Comparison of ENCODE assay signal across 14 mouse cellular contexts in the genomic region with DNA sequence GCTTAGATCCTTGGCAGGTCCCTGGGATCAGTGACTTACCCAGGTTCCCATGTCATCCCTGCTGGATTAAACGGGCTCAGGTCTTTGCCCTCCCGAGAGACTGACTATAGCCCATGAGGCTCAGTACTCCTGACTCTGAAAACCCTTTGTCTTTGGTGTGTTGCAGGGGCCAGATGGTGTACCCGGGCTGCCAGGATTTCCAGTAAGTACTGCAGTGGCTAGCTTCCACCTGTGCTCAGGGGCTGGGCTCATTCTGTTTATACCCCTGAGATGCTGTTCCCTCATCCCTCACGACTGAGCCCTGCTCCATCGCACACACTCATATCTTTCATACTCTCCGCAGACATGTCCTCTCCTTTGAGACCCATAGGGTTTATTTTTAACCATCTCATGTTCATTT.
DNase-seq lines count a peak whose midpoint lies in the region; ATAC-seq and TF ChIP-seq lines count a peak whose summit lies in the region.
"Had no signal": no experiment of that assay in that cellular context is flagged by ENCODE, and none has a peak within 500 bp of the region (broad histone marks: within the 10 kb centered on the region; RNA-seq: fewer than 3 reads in every experiment).

No protein-coding gene starts in this region.

- intact Hi-C loops in heart, adult 2 months (cut with DNase I): no loop called here

- TF ChIP-seq RAD21 in MEL (IDR thresholded peaks at IDR 0.05; ENCODE audit: low read depth, low read length): no peak

- TF ChIP-seq POLR2A in heart, adult 2 months (IDR thresholded peaks at IDR 0.05; ENCODE audit: insufficient read depth, low read depth, low read length): no peak
- TF ChIP-seq POLR2A in MEL (IDR thresholded peaks at IDR 0.05; ENCODE audit: control insufficient read depth in 1 of 2, insufficient read depth in 1 of 2, low read depth in 1 of 2, low read length in 2 of 2, poor library complexity in 1 of 2): no peak
- no peak for TF ChIP-seq POLR2A in kidney, adult 2 months (IDR thresholded peaks at IDR 0.05; ENCODE audit: low read depth, low read length)

- no peaks in the 10 kb centered on the region for H3K27me3 ChIP-seq in heart, embryonic 12.5 days (replicated peaks)
- H3K27me3 ChIP-seq in heart, adult 2 months (ENCODE audit: control insufficient read depth, insufficient read depth, low read length): no peaks in the 10 kb centered on the region
- H3K27me3 ChIP-seq in MEL (ENCODE audit: control insufficient read depth in 1 of 2, insufficient read depth in 2 of 2, low read length in 2 of 2): no peaks in the 10 kb centered on the region
- H3K27me3 ChIP-seq in embryonic facial prominence, embryonic 15.5 days: no peaks in the 10 kb centered on the region
- H3K27me3 ChIP-seq in kidney, adult 2 months (replicated peaks; ENCODE audit: control insufficient read depth, insufficient read depth, low read length): no peaks in the 10 kb centered on the region
- H3K27me3 ChIP-seq: hindbrain, embryonic 15.5 days; liver, embryonic 15.5 days had no signal

- no peaks in the 10 kb centered on the region for H3K36me3 ChIP-seq in heart, embryonic 12.5 days
- no peaks in the 10 kb centered on the region for H3K36me3 ChIP-seq in heart, adult 2 months (ENCODE audit: control insufficient read depth, insufficient read depth, low read length)
- peaks cover 0 to 37% of the 10 kb centered on the region in 2 experiments; a peak in 2 of 4 replicates for H3K36me3 ChIP-seq in MEL (ENCODE audit: control insufficient read depth in 1 of 2, insufficient read depth in 2 of 2, low read length in 2 of 2)
- no peaks in the 10 kb centered on the region for H3K36me3 ChIP-seq in embryonic facial prominence, embryonic 15.5 days
- H3K36me3 ChIP-seq in kidney, adult 2 months (ENCODE audit: control insufficient read depth, insufficient read depth, low read length): no peaks in the 10 kb centered on the region
- H3K36me3 ChIP-seq: forebrain, embryonic 10.5 days; hindbrain, embryonic 15.5 days; liver, embryonic 15.5 days had no signal

- H3K4me3 ChIP-seq in heart, embryonic 12.5 days: no peak overlapping the region
- no peak overlapping the region for H3K4me3 ChIP-seq in heart, adult 2 months
- H3K4me3 ChIP-seq in MEL (ENCODE audit: control insufficient read depth in 1 of 2, insufficient read depth in 1 of 2, low read depth in 2 of 2, low read length in 2 of 2): peak overlapping the region; percentile 3 to 29; a peak in 3 of 4 replicates
- no peak overlapping the region for H3K4me3 ChIP-seq in embryonic facial prominence, embryonic 15.5 days (replicated peaks)
- H3K4me3 ChIP-seq in kidney, adult 2 months (ENCODE audit: insufficient read depth, low read depth, low read length): no peak overlapping the region
- H3K4me3 ChIP-seq: forebrain, embryonic 10.5 days; hindbrain, embryonic 15.5 days; liver, embryonic 15.5 days had no signal

- H3K27ac ChIP-seq in heart, embryonic 12.5 days (ENCODE audit: poor library complexity, severe bottlenecking): no peak overlapping the region
- H3K27ac ChIP-seq in heart, adult 2 months: no peak overlapping the region
- H3K27ac ChIP-seq in MEL (ENCODE audit: control insufficient read depth, low read depth, low read length): peak overlapping the region; percentile 93
- H3K27ac ChIP-seq in embryonic facial prominence, embryonic 15.5 days (replicated peaks): no peak overlapping the region
- H3K27ac ChIP-seq in kidney, adult 2 months (ENCODE audit: insufficient read depth, low read depth, low read length): no peak overlapping the region
- H3K27ac ChIP-seq: forebrain, embryonic 10.5 days; hindbrain, embryonic 15.5 days; liver, embryonic 15.5 days had no signal

- 62% methylated on average over 6 of the region's 6 CpGs for WGBS in heart, embryonic 12.5 days
- WGBS in heart, adult 2 months: 69% methylated on average over 6 of the region's 6 CpGs
- WGBS in embryonic facial prominence, embryonic 15.5 days: 63% methylated on average over 6 of the region's 6 CpGs
- 73% methylated on average over 6 of the region's 6 CpGs for WGBS in kidney, adult 2 months

- no peak for TF ChIP-seq CTCF in heart, adult 2 months (IDR thresholded peaks at IDR 0.05)
- TF ChIP-seq CTCF in MEL (IDR thresholded peaks at IDR 0.05 in 2 of 3, conservative IDR thresholded peaks at IDR 0.05 in 1 of 3; ENCODE audit: control insufficient read depth in 1 of 3, insufficient read depth in 1 of 3, low read depth in 2 of 3, low read length in 3 of 3, poor library complexity in 1 of 3, severe bottlenecking in 1 of 3): no peak
- TF ChIP-seq CTCF in kidney, adult 2 months (conservative IDR thresholded peaks at IDR 0.05; ENCODE audit: insufficient read depth, insufficient read length, low read depth, low read length): no peak

- TF ChIP-seq EP300 in heart, adult 2 months (IDR thresholded peaks at IDR 0.05; ENCODE audit: insufficient read depth, low read depth, low read length): no peak
- TF ChIP-seq EP300 in MEL (IDR thresholded peaks at IDR 0.05; ENCODE audit: low read depth in 1 of 2, low read length in 2 of 2): no peak

- DNase-seq in heart, adult 2 months: no peak
- DNase-seq in MEL (ENCODE audit: low read depth, low spot score): no peak
- peak; percentile 43 for DNase-seq in cerebellum, adult 11-12 months
- no peak for DNase-seq in kidney, adult 2 months
- no peak for DNase-seq in natural killer cell, adult 2 months (ENCODE audit: low spot score in 2 of 2)
- DNase-seq: adrenal gland, postnatal 14 days; kidney, adult 9 months; layer of hippocampus, postnatal 36 days; lung, postnatal 14 days had no signal

- H3K9me3 ChIP-seq in heart, embryonic 12.5 days (replicated peaks): no peaks in the 10 kb centered on the region
- no peaks in the 10 kb centered on the region for H3K9me3 ChIP-seq in MEL (replicated peaks; ENCODE audit: insufficient read depth, low read length)
- no peaks in the 10 kb centered on the region for H3K9me3 ChIP-seq in embryonic facial prominence, embryonic 15.5 days (replicated peaks)
- H3K9me3 ChIP-seq: forebrain, embryonic 10.5 days; hindbrain, embryonic 15.5 days; liver, embryonic 15.5 days had no signal

- peaks cover 21% of the 10 kb centered on the region for H3K4me1 ChIP-seq in heart, embryonic 12.5 days (replicated peaks)
- no peaks in the 10 kb centered on the region for H3K4me1 ChIP-seq in heart, adult 2 months (ENCODE audit: control insufficient read depth, insufficient read depth, low read length)
- peaks cover 18 to 49% of the 10 kb centered on the region in 2 experiments for H3K4me1 ChIP-seq in MEL (ENCODE audit: control insufficient read depth in 1 of 2, insufficient read depth in 2 of 2, low read length in 2 of 2)
- H3K4me1 ChIP-seq in embryonic facial prominence, embryonic 15.5 days: peaks cover 18% of the 10 kb centered on the region
- H3K4me1 ChIP-seq in kidney, adult 2 months (ENCODE audit: control insufficient read depth, insufficient read depth, low read length): no peaks in the 10 kb centered on the region

- H3K4me2 ChIP-seq in heart, embryonic 12.5 days: no peak overlapping the region
- H3K4me2 ChIP-seq in embryonic facial prominence, embryonic 15.5 days (replicated peaks): no peak overlapping the region
- H3K4me2 ChIP-seq: hindbrain, embryonic 15.5 days; liver, embryonic 15.5 days had no signal

- no peaks in the 10 kb centered on the region for H3K79me2 ChIP-seq in heart, adult 2 months (replicated peaks; ENCODE audit: control insufficient read depth, insufficient read depth, low read length)
- no peaks in the 10 kb centered on the region for H3K79me2 ChIP-seq in MEL (ENCODE audit: control insufficient read depth, insufficient read depth, low read length, poor library complexity)

- 0 out of 2 replicates have a peak, but pooled peaks have one; percentile 4 for ATAC-seq in heart, embryonic 12.5 days (ENCODE audit: insufficient number of reproducible peaks, low FRiP score)
- ATAC-seq in embryonic facial prominence, embryonic 15.5 days (ENCODE audit: insufficient number of reproducible peaks, low FRiP score, low TSS enrichment, low read depth): 0 out of 2 replicates have a peak, but pooled peaks have one; percentile 10

- H3K9ac ChIP-seq in heart, embryonic 12.5 days: no peak overlapping the region
- no peak overlapping the region for H3K9ac ChIP-seq in heart, adult 2 months (ENCODE audit: low read depth, low read length)
- peak overlapping the region; percentile 60 for H3K9ac ChIP-seq in MEL (ENCODE audit: control insufficient read depth, low read depth, low read length, poor library complexity, severe bottlenecking)
- H3K9ac ChIP-seq in embryonic facial prominence, embryonic 15.5 days: no peak overlapping the region
- H3K9ac ChIP-seq: hindbrain, embryonic 15.5 days; liver, embryonic 15.5 days had no signal

TF ChIP-seq in MEL, 35 proteins besides CTCF, POLR2A, EP300 and RAD21:
- no peak for TF ChIP-seq MAX (IDR thresholded peaks at IDR 0.05; ENCODE audit: low read length)

Comparison
In these comparisons a context has a peak if more than half of its experiments do, and no peak if none do; other contexts are left out.
1. H3K4me3 ChIP-seq: peak in MEL (2 of 2); none in heart, embryonic 12.5 days (single experiment), heart, adult 2 months (single experiment), embryonic facial prominence, embryonic 15.5 days (single experiment) and kidney, adult 2 months (single experiment).